Mouse (Mus musculus): ENCODE measurements at regions not wholly inside any gene's neighbourhood (a gene's known extent, or its start where the extent isn't known, plus 50 kb on each side); places are given as distances from the start of the nearest gene placed in this dataset.

- TF ChIP-seq CTCF (conservative IDR thresholded peaks at IDR 0.05; ENCODE audit: insufficient read depth, insufficient read length, low read depth, low read length) (no peak), POLR2A (IDR thresholded peaks at IDR 0.05; ENCODE audit: low read depth, low read length) (no peak)
These were observed 78.7 kb upstream of the Hsd17b12 start for GRCm38 (mm10) chr2:94236479-94236878.
